Mouse (Mus musculus) lung, adult 2 months (tissue): ENCODE measurements at regions not wholly inside any gene's neighbourhood (a gene's known extent, or its start where the extent isn't known, plus 50 kb on each side); places are given as distances from the start of the nearest gene placed in this dataset.

Source experiments
- CTCF ChIP-seq: fragments of 200-500 bp; IDR thresholded peaks from 2 replicates; pipeline ENCODE4 v1.5.1; 2011; ENCODE audit warnings: mild to moderate bottlenecking, low read length, control low read depth; ENCODE audit not compliant: insufficient read depth
- POLR2A ChIP-seq: fragments of 200-500 bp; IDR thresholded peaks from 2 replicates; pipeline ENCODE4 v1.6.1; 2011; ENCODE audit warnings: low read depth, mild to moderate bottlenecking, control low read depth, low read length, borderline replicate concordance; ENCODE audit errors: extremely low read depth

GRCm38 (mm10) chr1:128835510-128835909, 243.4 kb upstream of the Cxcr4 start:
- TF ChIP-seq CTCF (no peak), POLR2A (no peak)
